ENCODE assay signal across 13 mouse cellular contexts in the genomic region with DNA sequence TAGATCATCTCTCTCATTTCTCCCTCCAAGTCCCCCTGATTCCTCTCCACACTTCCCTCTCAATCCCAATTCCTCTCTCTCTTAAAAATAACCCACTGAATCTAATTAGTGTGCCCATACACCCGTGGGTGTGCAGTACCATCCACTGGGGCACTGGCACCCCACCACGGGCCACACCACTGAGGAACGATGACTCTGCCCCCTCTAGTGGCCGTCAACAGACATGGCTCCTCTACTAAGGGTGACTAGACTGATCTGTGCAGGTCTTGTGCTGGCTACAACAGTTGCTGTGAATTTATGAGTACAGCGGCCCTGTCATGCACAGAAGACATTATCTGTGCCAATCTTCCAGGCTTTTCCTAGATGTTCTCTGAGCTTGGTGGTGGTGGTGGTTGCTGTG. TPM values are rescaled to one million over a fixed set of nuclear protein-coding genes. Genes with fewer than 3 reads are reported as not detected.
DNase-seq lines count a peak whose midpoint lies in the region; ATAC-seq and TF ChIP-seq lines count a peak whose summit lies in the region.
"Had no signal": no experiment of that assay in that cellular context is flagged by ENCODE, and none has a peak within 500 bp of the region (broad histone marks: within the 10 kb centered on the region; RNA-seq: fewer than 3 reads in every experiment).

No protein-coding gene starts in this region.

- no peak overlapping the region for H3K4me2 ChIP-seq in hindbrain, embryonic 14.5 days (replicated peaks)
- H3K4me2 ChIP-seq: heart, embryonic 13.5 days; midbrain, embryonic 11.5 days had no signal

- H3K27me3 ChIP-seq in hindbrain, embryonic 10.5 days (ENCODE audit: insufficient read depth, poor library complexity, severe bottlenecking) = peaks cover 9% of the 10 kb centered on the region
- no peaks in the 10 kb centered on the region for H3K27me3 ChIP-seq in hindbrain, embryonic 14.5 days (ENCODE audit: control insufficient read depth, insufficient read depth, low read length)
- no peaks in the 10 kb centered on the region for H3K27me3 ChIP-seq in thymus, adult 2 months (ENCODE audit: control insufficient read depth, insufficient read depth, low read length)
- H3K27me3 ChIP-seq in splenic B cell, adult 2 months (ENCODE audit: control insufficient read depth, insufficient read depth, low read length, poor library complexity, severe bottlenecking) = no peaks in the 10 kb centered on the region

- H3K9ac ChIP-seq in hindbrain, embryonic 14.5 days = no peak overlapping the region
- H3K9ac ChIP-seq: heart, embryonic 13.5 days had no signal

- no peaks in the 10 kb centered on the region for H3K9me3 ChIP-seq in hindbrain, embryonic 10.5 days
- H3K9me3 ChIP-seq in hindbrain, embryonic 14.5 days (ENCODE audit: control insufficient read depth, low read length) = no peaks in the 10 kb centered on the region
- H3K9me3 ChIP-seq: heart, embryonic 13.5 days had no signal

- H3K4me1 ChIP-seq in hindbrain, embryonic 10.5 days (replicated peaks) = 0 out of 2 replicates have a peak, but pooled peaks cover 6% of the 10 kb centered on the region
- H3K4me1 ChIP-seq in hindbrain, embryonic 14.5 days (replicated peaks; ENCODE audit: control insufficient read depth, insufficient read depth, low read length) = no peaks in the 10 kb centered on the region
- peaks cover 4% of the 10 kb centered on the region; the same call in 1 of the 2 replicates for H3K4me1 ChIP-seq in thymus, adult 2 months (replicated peaks; ENCODE audit: control insufficient read depth, insufficient read depth, low read length)
- H3K4me1 ChIP-seq: heart, embryonic 13.5 days had no signal

- no peaks in the 10 kb centered on the region for H3K36me3 ChIP-seq in hindbrain, embryonic 10.5 days
- no peaks in the 10 kb centered on the region for H3K36me3 ChIP-seq in hindbrain, embryonic 14.5 days (replicated peaks; ENCODE audit: control insufficient read depth, insufficient read depth)
- no peaks in the 10 kb centered on the region for H3K36me3 ChIP-seq in thymus, adult 2 months (ENCODE audit: control insufficient read depth, insufficient read depth, low read length)
- H3K36me3 ChIP-seq in splenic B cell, adult 2 months (ENCODE audit: control insufficient read depth, insufficient read depth, low read length, poor library complexity, severe bottlenecking) = no peaks in the 10 kb centered on the region
- H3K36me3 ChIP-seq: heart, embryonic 13.5 days had no signal

- no peak for TF ChIP-seq POLR2A in thymus, adult 2 months (IDR thresholded peaks at IDR 0.05; ENCODE audit: control insufficient read depth, extremely low read depth, insufficient read depth, low read length, poor library complexity)

- 29% methylated on average over 5 of the region's 5 CpGs for WGBS in hindbrain, embryonic 10.5 days
- 29% methylated on average over 5 of the region's 5 CpGs for WGBS in hindbrain, embryonic 14.5 days
- WGBS in thymus, adult 2 months = 29% methylated on average over 5 of the region's 5 CpGs

- no peak overlapping the region for H3K27ac ChIP-seq in hindbrain, embryonic 10.5 days
- no peak overlapping the region for H3K27ac ChIP-seq in hindbrain, embryonic 14.5 days
- no peak overlapping the region for H3K27ac ChIP-seq in thymus, adult 2 months (ENCODE audit: control insufficient read depth, insufficient read depth, low read length)
- H3K27ac ChIP-seq: heart, embryonic 13.5 days had no signal

- peak; percentile 10 for DNase-seq in hindbrain, embryonic 10.5 days (ENCODE audit: low spot score)
- no peak for DNase-seq in hindbrain, embryonic 14.5 days (ENCODE audit: low spot score)
- peak; percentile 20 for DNase-seq in thymus, adult 2 months
- no peak for DNase-seq in thymus, adult 18-20 months
- peak; percentile 20 for DNase-seq in c-Kit-positive CD71-negative TER-119-negative erythroid progenitor cells, embryonic 14.5 days (ENCODE audit: low read depth)
- DNase-seq in splenic B cell, adult 2 months (ENCODE audit: low read depth, low spot score) = peak; percentile 65
- no peak for DNase-seq in right cerebral cortex, adult 18-20 months
- no peak for DNase-seq in layer of hippocampus, postnatal 25 days (ENCODE audit: extremely low spot score in 1 of 2, low spot score in 1 of 2)
- DNase-seq: right cerebral cortex, postnatal 25 days had no signal

- peak; percentile 80; the same call in 1 of the 2 replicates for TF ChIP-seq CTCF in thymus, adult 2 months (IDR thresholded peaks at IDR 0.05; ENCODE audit: borderline replicate concordance, control insufficient read depth, extremely low read depth, insufficient read depth, low read length, poor library complexity)

- no peak overlapping the region for H3K4me3 ChIP-seq in hindbrain, embryonic 10.5 days
- no peak overlapping the region for H3K4me3 ChIP-seq in hindbrain, embryonic 14.5 days (replicated peaks; ENCODE audit: low read length)
- no peak overlapping the region for H3K4me3 ChIP-seq in thymus, adult 2 months (ENCODE audit: control insufficient read depth, insufficient read depth, low read length)
- H3K4me3 ChIP-seq: heart, embryonic 13.5 days had no signal

- no peak for ATAC-seq in hindbrain, embryonic 14.5 days (ENCODE audit: low FRiP score)

RNA-seq across cellular contexts. Expression of a gene that starts 1.7 kb away (rescaled TPM):
- polyA plus RNA-seq in hindbrain, embryonic 10.5 days (2016; fragmentation: Nextera tagmentation; extraction: Ambion mirVana) = not detected in 2 replicates
- not detected in 2 replicates for polyA plus RNA-seq in hindbrain, embryonic 14.5 days (2014; fragmentation: Nextera tagmentation; extraction: Ambion mirVana)
- polyA plus RNA-seq in thymus, adult 2 months (2012; rRNA removed) = 0.42 TPM in 1 of 2 replicates, not detected in the other
- total RNA-seq in layer of hippocampus, postnatal 25 days (2021) = not detected
- total RNA-seq: layer of hippocampus, adult 8-10 months had no signal
- polyA plus RNA-seq: embryonic facial prominence, embryonic 14.5 days; heart, embryonic 13.5 days; midbrain, embryonic 11.5 days had no signal

RNA-seq across cellular contexts. Expression of a gene that starts 6.2 kb away (rescaled TPM):
- not detected in 2 replicates for polyA plus RNA-seq in hindbrain, embryonic 10.5 days (2016; fragmentation: Nextera tagmentation; extraction: Ambion mirVana)
- polyA plus RNA-seq in hindbrain, embryonic 14.5 days (2014; fragmentation: Nextera tagmentation; extraction: Ambion mirVana) = not detected in 2 replicates
- 0.11 and 0.65 TPM in 2 replicates for polyA plus RNA-seq in thymus, adult 2 months (2012; rRNA removed)
- total RNA-seq in layer of hippocampus, postnatal 25 days (2021) = not detected
- total RNA-seq: layer of hippocampus, adult 8-10 months had no signal
- polyA plus RNA-seq: heart, embryonic 13.5 days; midbrain, embryonic 11.5 days had no signal

RNA-seq across cellular contexts. Expression of a gene that starts 11.2 kb away (rescaled TPM):
- polyA plus RNA-seq in hindbrain, embryonic 10.5 days (2016; fragmentation: Nextera tagmentation; extraction: Ambion mirVana) = not detected in 2 replicates
- polyA plus RNA-seq in hindbrain, embryonic 14.5 days (2014; fragmentation: Nextera tagmentation; extraction: Ambion mirVana) = not detected in 2 replicates
- polyA plus RNA-seq in thymus, adult 2 months (2012; rRNA removed) = not detected in 2 replicates
- total RNA-seq in layer of hippocampus, postnatal 25 days (2021) = not detected
- total RNA-seq: layer of hippocampus, adult 8-10 months had no signal
- polyA plus RNA-seq: embryonic facial prominence, embryonic 14.5 days; heart, embryonic 13.5 days; midbrain, embryonic 11.5 days had no signal

RNA-seq across cellular contexts. Expression of a gene that starts 17.8 kb away (rescaled TPM):
- polyA plus RNA-seq in hindbrain, embryonic 10.5 days (2016; fragmentation: Nextera tagmentation; extraction: Ambion mirVana) = not detected in 2 replicates
- polyA plus RNA-seq in hindbrain, embryonic 14.5 days (2014; fragmentation: Nextera tagmentation; extraction: Ambion mirVana) = 1.1 and 1.6 TPM in 2 replicates
- 0.07 TPM in 1 of 2 replicates, not detected in the other for polyA plus RNA-seq in thymus, adult 2 months (2012; rRNA removed)
- total RNA-seq in layer of hippocampus, postnatal 25 days (2021) = 1 to 10 TPM; 4.4 to 5.0 TPM

RNA-seq across cellular contexts. Expression of a gene that starts 32.7 kb away (rescaled TPM):
- polyA plus RNA-seq in hindbrain, embryonic 10.5 days (2016; fragmentation: Nextera tagmentation; extraction: Ambion mirVana) = not detected in 2 replicates
- not detected in 2 replicates for polyA plus RNA-seq in hindbrain, embryonic 14.5 days (2014; fragmentation: Nextera tagmentation; extraction: Ambion mirVana)
- polyA plus RNA-seq in thymus, adult 2 months (2012; rRNA removed) = not detected in 2 replicates
- total RNA-seq in layer of hippocampus, postnatal 25 days (2021) = not detected
- total RNA-seq: layer of hippocampus, adult 8-10 months had no signal
- polyA plus RNA-seq: heart, embryonic 13.5 days; midbrain, embryonic 11.5 days had no signal

Comparison
In these comparisons a context has a peak if more than half of its experiments do, and no peak if none do; other contexts are left out.
1. DNase-seq: peak in hindbrain, embryonic 10.5 days (single experiment), thymus, adult 2 months (single experiment), c-Kit-positive CD71-negative TER-119-negative erythroid progenitor cells, embryonic 14.5 days (single experiment) and splenic B cell, adult 2 months (single experiment); none in hindbrain, embryonic 14.5 days (single experiment), thymus, adult 18-20 months (0 of 2), right cerebral cortex, adult 18-20 months (single experiment) and layer of hippocampus, postnatal 25 days (0 of 2).